Mouse (Mus musculus): ENCODE measurements around the gene Lrrd1. TPM values are rescaled to one million over a fixed set of nuclear protein-coding genes. Genes with fewer than 3 reads are reported as not detected.

Lrrd1 gene
- total RNA-seq, 2 experiments from 2014 or later: 0.17 to 0.33 TPM

Other genes with a start within 250 kb of the Lrrd1 start
- gene Pex1, start 249.1 kb upstream of the Lrrd1 start, total RNA-seq (2021): 10 to 100 TPM; 23.9 to 24.7 TPM
- 10 to 100 TPM; 12.6 to 13.9 TPM for gene Rbm48, start 248.6 kb upstream of the Lrrd1 start, total RNA-seq (2021)
- gene Tmbim7, start 194.0 kb upstream of the Lrrd1 start, total RNA-seq (2021): not detected
- gene Gatad1, start 188.0 kb upstream of the Lrrd1 start, total RNA-seq (2021): 100 to 1,000 TPM; 103 to 108 TPM
- 100 to 1,000 TPM; 124 TPM for gene Ankib1, start 42.2 kb upstream of the Lrrd1 start, total RNA-seq (2021)
- gene Krit1, start 42.0 kb upstream of the Lrrd1 start, total RNA-seq (2021): 10 to 100 TPM; 48.8 to 53.9 TPM
- gene Mterf1a, start 48.8 kb downstream of the Lrrd1 start, total RNA-seq (2021): 10 to 100 TPM in 1 of 2 experiments, 1 to 10 TPM in 1; 9.9 to 11.3 TPM
- gene Akap9, start 82.9 kb downstream of the Lrrd1 start, total RNA-seq (2021): 10 to 100 TPM; 67.1 to 68.3 TPM